Mouse (Mus musculus) testis, adult 2 months (tissue): ENCODE measurements around the gene Mfsd2a.

Experiments
- CTCF ChIP-seq: fragments of 200-500 bp; IDR thresholded peaks from 2 replicates; pipeline ENCODE4 v1.5.1; 2012; ENCODE audit warnings: low read depth, mild to moderate bottlenecking, inconsistent platforms, low read length, moderate library complexity; ENCODE audit not compliant: control insufficient read depth, insufficient read depth, insufficient replicate concordance
- POLR2A ChIP-seq: fragments of 200-500 bp; IDR thresholded peaks from 2 replicates; pipeline ENCODE4 v1.6.1; 2012; ENCODE audit warnings: low read depth, mild to moderate bottlenecking, inconsistent platforms, low read length, moderate library complexity; ENCODE audit not compliant: control insufficient read depth

DNA sequence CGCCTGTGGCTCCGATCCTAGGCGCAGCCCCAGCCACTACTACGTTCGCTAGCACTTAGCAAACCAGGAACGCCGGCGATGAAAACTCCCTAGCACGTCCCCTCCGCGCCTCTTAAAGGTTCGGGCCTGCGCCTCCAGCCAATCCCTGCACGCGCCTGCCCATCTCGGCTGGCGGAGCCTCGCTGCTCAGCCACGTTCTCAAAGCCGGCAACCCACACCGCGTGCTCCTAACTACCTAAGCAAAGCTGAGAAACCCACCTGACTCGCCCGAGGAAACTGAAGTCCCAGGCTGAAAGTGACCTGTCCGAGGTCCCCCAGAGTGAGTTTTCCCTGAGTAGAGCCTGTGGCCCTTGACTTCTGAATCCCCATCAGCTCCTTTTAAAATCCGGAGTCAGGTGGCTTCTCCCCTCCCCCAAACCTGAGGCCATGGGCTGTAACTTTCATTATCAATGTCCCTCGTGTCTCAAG lies at the start of gene Mfsd2a:
- TF ChIP-seq CTCF (no peak), POLR2A (peak; percentile 64)
